In genomic region chr19:59905296-59906081, GRCm38 (mm10) we compare ENCODE assay signal across 18 mouse cellular contexts. TPM values are rescaled to one million over a fixed set of nuclear protein-coding genes. Genes with fewer than 3 reads are reported as not detected.
DNase-seq lines count a peak whose midpoint lies in the region; ATAC-seq and TF ChIP-seq lines count a peak whose summit lies in the region.
"Had no signal": no experiment of that assay in that cellular context is flagged by ENCODE, and none has a peak within 500 bp of the region (broad histone marks: within the 10 kb centered on the region; RNA-seq: fewer than 3 reads in every experiment).

No protein-coding gene starts in this region.

- no peak overlapping the region for H3K4me2 ChIP-seq in heart, embryonic 12.5 days
- H3K4me2 ChIP-seq: limb, embryonic 12.5 days; neural tube, embryonic 12.5 days had no signal

- no peaks in the 10 kb centered on the region for H3K79me2 ChIP-seq in heart, adult 2 months (replicated peaks; ENCODE audit: control insufficient read depth, insufficient read depth, low read length)

- 58% methylated on average over 1 of the region's 1 CpGs for WGBS in heart, embryonic 12.5 days
- 58% methylated on average over 1 of the region's 1 CpGs for WGBS in heart, adult 2 months
- 53% methylated on average over 1 of the region's 1 CpGs for WGBS in forebrain, embryonic 10.5 days

- intact Hi-C loops in heart, adult 2 months (cut with DNase I): no loop called here

- no peak for DNase-seq in heart, adult 2 months
- DNase-seq in c-Kit-positive CD71-negative TER-119-negative erythroid progenitor cells, embryonic 14.5 days (ENCODE audit: low read depth): peak; percentile 4
- peak; percentile 75 for DNase-seq in layer of hippocampus, adult 9-11 months
- no peak for DNase-seq in frontal cortex, postnatal 36 days (ENCODE audit: low spot score in 2 of 2)
- DNase-seq in forebrain, embryonic 10.5 days (ENCODE audit: extremely low spot score, low spot score): no peak
- DNase-seq in gastrocnemius, adult 8-10 months (ENCODE audit: low spot score in 2 of 2): no peak
- DNase-seq: adrenal gland, postnatal 25 days; cerebellum, adult 11-12 months; heart, adult 18-20 months; heart, postnatal 36 days; thymus, postnatal 36 days had no signal

- TF ChIP-seq EP300 in heart, adult 2 months (IDR thresholded peaks at IDR 0.05; ENCODE audit: insufficient read depth, low read depth, low read length): no peak

- no peaks in the 10 kb centered on the region for H3K4me1 ChIP-seq in heart, embryonic 12.5 days (replicated peaks)
- no peaks in the 10 kb centered on the region for H3K4me1 ChIP-seq in heart, adult 2 months (ENCODE audit: control insufficient read depth, insufficient read depth, low read length)
- no peaks in the 10 kb centered on the region for H3K4me1 ChIP-seq in forebrain, embryonic 10.5 days
- H3K4me1 ChIP-seq: limb, embryonic 12.5 days; neural tube, embryonic 12.5 days had no signal

- H3K9ac ChIP-seq in heart, embryonic 12.5 days: no peak overlapping the region
- no peak overlapping the region for H3K9ac ChIP-seq in heart, adult 2 months (ENCODE audit: low read depth, low read length)
- H3K9ac ChIP-seq: limb, embryonic 12.5 days; neural tube, embryonic 12.5 days had no signal

- H3K9me3 ChIP-seq in heart, embryonic 12.5 days (replicated peaks): no peaks in the 10 kb centered on the region
- no peaks in the 10 kb centered on the region for H3K9me3 ChIP-seq in forebrain, embryonic 10.5 days
- H3K9me3 ChIP-seq: limb, embryonic 12.5 days; neural tube, embryonic 12.5 days had no signal

- TF ChIP-seq CTCF in heart, adult 2 months (IDR thresholded peaks at IDR 0.05): no peak

- no peak overlapping the region for H3K27ac ChIP-seq in heart, embryonic 12.5 days (ENCODE audit: poor library complexity, severe bottlenecking)
- H3K27ac ChIP-seq in heart, adult 2 months: no peak overlapping the region
- H3K27ac ChIP-seq in forebrain, embryonic 10.5 days: no peak overlapping the region
- H3K27ac ChIP-seq: kidney, postnatal 0 days; left cerebral cortex, adult 2 months; limb, embryonic 12.5 days; neural tube, embryonic 12.5 days had no signal

- H3K27me3 ChIP-seq in heart, embryonic 12.5 days (replicated peaks): no peaks in the 10 kb centered on the region
- H3K27me3 ChIP-seq in heart, adult 2 months (ENCODE audit: control insufficient read depth, insufficient read depth, low read length): no peaks in the 10 kb centered on the region
- no peaks in the 10 kb centered on the region for H3K27me3 ChIP-seq in forebrain, embryonic 10.5 days (ENCODE audit: poor library complexity, severe bottlenecking)
- H3K27me3 ChIP-seq: limb, embryonic 12.5 days; neural tube, embryonic 12.5 days had no signal

- ATAC-seq in heart, embryonic 12.5 days (ENCODE audit: insufficient number of reproducible peaks, low FRiP score): peak; percentile 73; the same call in 1 of the 2 replicates
- peak; percentile 90 for ATAC-seq in megakaryocyte progenitor cell, adult 5-6 weeks (replicated peaks; ENCODE audit: poor library complexity)
- ATAC-seq: midbrain, embryonic 16.5 days had no signal

- no peak for TF ChIP-seq POLR2A in heart, adult 2 months (IDR thresholded peaks at IDR 0.05; ENCODE audit: insufficient read depth, low read depth, low read length)

- H3K4me3 ChIP-seq in heart, embryonic 12.5 days: no peak overlapping the region
- H3K4me3 ChIP-seq in heart, adult 2 months: no peak overlapping the region
- no peak overlapping the region for H3K4me3 ChIP-seq in forebrain, embryonic 10.5 days
- H3K4me3 ChIP-seq: left cerebral cortex, adult 2 months; limb, embryonic 12.5 days; neural tube, embryonic 12.5 days had no signal

- H3K36me3 ChIP-seq in heart, embryonic 12.5 days: peaks cover 12% of the 10 kb centered on the region
- H3K36me3 ChIP-seq in heart, adult 2 months (ENCODE audit: control insufficient read depth, insufficient read depth, low read length): no peaks in the 10 kb centered on the region; the same call in 1 of the 2 replicates
- H3K36me3 ChIP-seq in forebrain, embryonic 10.5 days (replicated peaks): peaks cover 23% of the 10 kb centered on the region

RNA-seq across cellular contexts. Expression of gene Rab11fip2, which starts 38.0 kb away (rescaled TPM):
- polyA plus RNA-seq in heart, embryonic 12.5 days (2016; fragmentation: Nextera tagmentation; extraction: Ambion mirVana): 2.1 and 2.6 TPM in 2 replicates
- 1 to 10 TPM; 8.6 to 9.8 TPM for total RNA-seq in heart, adult 2 months (2021)
- polyA plus RNA-seq in heart, adult 2 months (2012; rRNA removed): 2.5 and 5.3 TPM in 2 replicates
- total RNA-seq in megakaryocyte progenitor cell, adult 5-6 weeks (2015): 7.7 and 9.5 TPM in 2 replicates
- 11.7 and 20.2 TPM in 2 replicates for total RNA-seq in megakaryocyte progenitor cell, adult 5-6 weeks (2017)
- 3.0 and 3.6 TPM in 2 replicates for polyA plus RNA-seq in forebrain, embryonic 10.5 days (2016; fragmentation: Nextera tagmentation; extraction: Ambion mirVana)
- total RNA-seq in gastrocnemius, adult 8-10 months (2022): 10 to 100 TPM; 11.8 to 14.7 (median 12.7) TPM

Comparison
In these comparisons a context has a peak if more than half of its experiments do, and no peak if none do; other contexts are left out.
1. DNase-seq: peak in c-Kit-positive CD71-negative TER-119-negative erythroid progenitor cells, embryonic 14.5 days (single experiment) and layer of hippocampus, adult 9-11 months (single experiment); none in heart, adult 2 months (0 of 2), frontal cortex, postnatal 36 days (0 of 2), forebrain, embryonic 10.5 days (single experiment) and gastrocnemius, adult 8-10 months (0 of 2).